Mouse (Mus musculus) neural tube, embryonic 14.5 days (tissue): ENCODE data around the gene Gm38392. TPM values are rescaled to one million over a fixed set of nuclear protein-coding genes. Genes with fewer than 3 reads are reported as not detected.

ENCODE experiments used
- ATAC-seq: fragments of 200-750 bp; cut with Nextera tagmentation; 2 replicates; pipeline ENCODE4 v1.8.0; 2017; ENCODE audit warnings: low read depth, mild to moderate bottlenecking, moderate TSS enrichment, moderate library complexity
- H3K27ac ChIP-seq: fragments of 300-500 bp; sonication (generic); 2 replicates; pipeline ENCODE4 v1.5.1; 2014; ENCODE audit warnings: low read depth, mild to moderate bottlenecking, control low read depth, low read length, moderate library complexity, mixed read lengths
- H3K27me3 ChIP-seq: fragments of 300-500 bp; sonication (generic); 2 replicates; pipeline ENCODE4 v1.6.1; 2014; ENCODE audit warnings: low read length; ENCODE audit not compliant: control insufficient read depth, insufficient read depth
- H3K36me3 ChIP-seq: fragments of 300-500 bp; sonication (generic); 2 replicates; pipeline ENCODE4 v1.6.1; 2014; ENCODE audit warnings: low read length, mixed read lengths; ENCODE audit not compliant: control insufficient read depth, insufficient read depth
- H3K4me1 ChIP-seq: fragments of 300-500 bp; sonication (generic); 2 replicates; pipeline ENCODE4 v1.6.1; 2014; ENCODE audit warnings: low read length; ENCODE audit not compliant: control insufficient read depth, insufficient read depth
- H3K4me2 ChIP-seq: fragments of 300-500 bp; sonication (generic); 2 replicates; pipeline ENCODE4 v1.6.1; 2014; ENCODE audit warnings: mild to moderate bottlenecking, low read depth, low read length, control low read depth
- H3K4me3 ChIP-seq: fragments of 300-500 bp; sonication (generic); 2 replicates; pipeline ENCODE4 v1.5.1; 2014; ENCODE audit warnings: low read depth, low read length, control low read depth, mixed read lengths
- H3K9ac ChIP-seq: fragments of 300-500 bp; sonication (generic); replicated peaks from 2 replicates; pipeline ENCODE4 v1.6.1; 2014; ENCODE audit warnings: low read depth, mild to moderate bottlenecking, control low read depth, low read length, mixed read lengths
- H3K9me3 ChIP-seq: fragments of 300-500 bp; sonication (generic); 2 replicates; pipeline ENCODE4 v1.6.1; 2016; ENCODE audit warnings: low read length; ENCODE audit not compliant: control insufficient read depth
- WGBS: fragments of 180-500 bp; shearing (Covaris S2); extraction: QIAGEN DNeasy Blood & Tissue Kit; methylation state at CpG from one replicate; pipeline ENCODE4 v1.1.7; 2014; 5-methylcytosine and 5-hydroxymethylcytosine counted together
- polyA plus RNA-seq: library from polyadenylated mRNA; unstranded; fragments of >200 nt; fragmentation: Nextera tagmentation; extraction: Ambion mirVana; gene quantifications from 2 replicates; pipeline ENCODE4 v1.2.1, GENCODE M21; 2014

The Gm38392 gene
- polyA plus RNA-seq, 1 experiment from 2014 or later: 0.72 TPM

GRCm38 (mm10) chr3:88217679-88218078, 69.3 kb downstream of the Gm38392 start:
- no peaks in the 10 kb centered on the region for H3K27me3 ChIP-seq
- peaks cover 43% of the 10 kb centered on the region for H3K4me1 ChIP-seq
- no peaks in the 10 kb centered on the region for H3K9me3 ChIP-seq
- H3K4me2 ChIP-seq: peak overlapping the region; percentile 93
- peak overlapping the region; percentile 99 for H3K9ac ChIP-seq
- peak overlapping the region; percentile 99 for H3K27ac ChIP-seq
- H3K4me3 ChIP-seq: peak overlapping the region; percentile 73
- ATAC-seq: no peak
- peaks cover 4% of the 10 kb centered on the region; the same call in 1 of the 2 replicates for H3K36me3 ChIP-seq
- whole genome bisulfite sequencing: 15% methylated on average over 1 of the region's 2 CpGs

GRCm38 (mm10) chr3:88216534-88217326, 70.3 kb downstream of the Gm38392 start:
- no peak for ATAC-seq

GRCm38 (mm10) chr3:88216116-88216515, 70.9 kb downstream of the Gm38392 start:
- H3K4me1 ChIP-seq: peaks cover 47% of the 10 kb centered on the region
- peak overlapping the region; percentile 73 for H3K4me3 ChIP-seq
- no peaks in the 10 kb centered on the region for H3K27me3 ChIP-seq
- H3K27ac ChIP-seq: peak overlapping the region; percentile 99
- H3K9ac ChIP-seq: peak overlapping the region; percentile 99
- no peak for ATAC-seq
- H3K9me3 ChIP-seq: no peaks in the 10 kb centered on the region
- H3K4me2 ChIP-seq: peak overlapping the region; percentile 93
- 2% methylated on average over 6 of the region's 6 CpGs for WGBS
- H3K36me3 ChIP-seq: peaks cover 3% of the 10 kb centered on the region; the same call in 1 of the 2 replicates

More at GRCm38 (mm10) chr3:88216534-88217326, 70.3 kb downstream of the Gm38392 start:
- H3K9me3 ChIP-seq: no peaks in the 10 kb centered on the region
- peak overlapping the region; percentile 93 for H3K4me2 ChIP-seq
- WGBS: 6% methylated on average over 7 of the region's 7 CpGs
- H3K36me3 ChIP-seq: peaks cover 3% of the 10 kb centered on the region; the same call in 1 of the 2 replicates
- peak overlapping the region; percentile 73 for H3K4me3 ChIP-seq
- H3K27me3 ChIP-seq: no peaks in the 10 kb centered on the region
- peaks cover 46% of the 10 kb centered on the region for H3K4me1 ChIP-seq
- H3K27ac ChIP-seq: peak overlapping the region; percentile 99
- peak overlapping the region; percentile 99 for H3K9ac ChIP-seq

- H3K9me3 ChIP-seq: no peaks in the 10 kb centered on the region
- peaks cover 3% of the 10 kb centered on the region; the same call in 1 of the 2 replicates for H3K36me3 ChIP-seq
- under 1% methylated on average over 23 of the region's 23 CpGs for WGBS
- peak overlapping the region; percentile 93 for H3K4me2 ChIP-seq
- H3K27me3 ChIP-seq: no peaks in the 10 kb centered on the region
- H3K4me1 ChIP-seq: peaks cover 47% of the 10 kb centered on the region
- peak overlapping the region; percentile 99 for H3K27ac ChIP-seq
- H3K9ac ChIP-seq: peak overlapping the region; percentile 99
- peak overlapping the region; percentile 73 for H3K4me3 ChIP-seq
- ATAC-seq: no peak
Measured at GRCm38 (mm10) chr3:88215553-88216004, 71.4 kb downstream of the Gm38392 start.

GRCm38 (mm10) chr3:88214971-88215552, 71.9 kb downstream of the Gm38392 start:
- Histone ChIP-seq H3K27me3 (no peaks in the 10 kb centered on the region), H3K9ac (peak overlapping the region; percentile 99), H3K4me3 (peak overlapping the region; percentile 73), H3K36me3 (peaks cover 3% of the 10 kb centered on the region; the same call in 1 of the 2 replicates), H3K9me3 (no peaks in the 10 kb centered on the region), H3K27ac (peak overlapping the region; percentile 99), H3K4me1 (peaks cover 47% of the 10 kb centered on the region), H3K4me2 (peak overlapping the region; percentile 93)
- WGBS: under 1% methylated on average over 48 of the region's 48 CpGs
- ATAC-seq: no peak; the same call in 1 of the 2 replicates

GRCm38 (mm10) chr3:88214197-88214938, 72.6 kb downstream of the Gm38392 start:
- H3K27me3 ChIP-seq: no peaks in the 10 kb centered on the region
- no peaks in the 10 kb centered on the region for H3K9me3 ChIP-seq
- H3K4me3 ChIP-seq: peak overlapping the region; percentile 73
- H3K4me2 ChIP-seq: peak overlapping the region; percentile 93
- WGBS: 1% methylated on average over 40 of the region's 42 CpGs
- H3K36me3 ChIP-seq: peaks cover 3% of the 10 kb centered on the region; the same call in 1 of the 2 replicates
- ATAC-seq: peak; percentile 91
- H3K4me1 ChIP-seq: peaks cover 42% of the 10 kb centered on the region
- peak overlapping the region; percentile 99 for H3K27ac ChIP-seq
- peak overlapping the region; percentile 99 for H3K9ac ChIP-seq

- H3K9me3 ChIP-seq: no peaks in the 10 kb centered on the region
- H3K9ac ChIP-seq: peak overlapping the region; percentile 99
- whole genome bisulfite sequencing: 2% methylated on average over 2 of the region's 2 CpGs
- H3K27ac ChIP-seq: peak overlapping the region; percentile 99
- H3K36me3 ChIP-seq: peaks cover 3% of the 10 kb centered on the region; the same call in 1 of the 2 replicates
- H3K4me3 ChIP-seq: peak overlapping the region; percentile 73
- H3K4me2 ChIP-seq: peak overlapping the region; percentile 93
- H3K27me3 ChIP-seq: no peaks in the 10 kb centered on the region
- peaks cover 41% of the 10 kb centered on the region for H3K4me1 ChIP-seq
- no peak for ATAC-seq
Measured at GRCm38 (mm10) chr3:88213019-88213418, 74.0 kb downstream of the Gm38392 start.

- Histone ChIP-seq H3K27ac (peak overlapping the region; percentile 99), H3K4me1 (peaks cover 41% of the 10 kb centered on the region), H3K4me2 (peak overlapping the region; percentile 93), H3K4me3 (peak overlapping the region; percentile 63), H3K9me3 (no peaks in the 10 kb centered on the region), H3K36me3 (peaks cover 3% of the 10 kb centered on the region; the same call in 1 of the 2 replicates), H3K27me3 (no peaks in the 10 kb centered on the region), H3K9ac (peak overlapping the region; percentile 95; the same call in 1 of the 2 replicates)
- no peak for ATAC-seq
- 3% methylated on average over 1 of the region's 1 CpGs for WGBS
Measured at GRCm38 (mm10) chr3:88212356-88212755, 74.7 kb downstream of the Gm38392 start.
